Mouse (Mus musculus) forebrain, embryonic 14.5 days (tissue): ENCODE measurements around the gene Unc119. TPM values are rescaled to one million over a fixed set of nuclear protein-coding genes. Genes with fewer than 3 reads are reported as not detected.

Experiments
- ATAC-seq: fragments of 200-750 bp; cut with Nextera tagmentation; 2 replicates; pipeline ENCODE4 v1.8.0; 2017; ENCODE audit warnings: mild to moderate bottlenecking, moderate library complexity
- DNase-seq: peaks from one replicate; pipeline ENCODE4 v3.0.0-alpha.2; 2015; ENCODE audit warnings: low spot score
- H3K27ac ChIP-seq: fragments of 300-500 bp; sonication (generic); 2 replicates; pipeline ENCODE4 v1.5.1; 2014; ENCODE audit warnings: low read depth, mild to moderate bottlenecking, control low read depth, low read length, moderate library complexity
- H3K27me3 ChIP-seq: fragments of 300-500 bp; sonication (generic); replicated peaks from 2 replicates; pipeline ENCODE4 v1.6.1; 2014; ENCODE audit warnings: low read length, control low read depth, mixed read lengths; ENCODE audit not compliant: control insufficient read depth, insufficient read depth
- H3K36me3 ChIP-seq: fragments of 300-500 bp; sonication (generic); 2 replicates; pipeline ENCODE4 v1.6.1; 2014; ENCODE audit warnings: low read length, control low read depth; ENCODE audit not compliant: control insufficient read depth, insufficient read depth
- H3K4me1 ChIP-seq: fragments of 300-500 bp; sonication (generic); 2 replicates; pipeline ENCODE4 v1.6.1; 2014; ENCODE audit warnings: antibody characterized with exemption, low read length, control low read depth; ENCODE audit not compliant: control insufficient read depth, insufficient read depth
- H3K4me2 ChIP-seq: fragments of 300-500 bp; sonication (generic); 2 replicates; pipeline ENCODE4 v1.6.1; 2014; ENCODE audit warnings: mild to moderate bottlenecking, control low read depth, low read length
- H3K4me3 ChIP-seq: fragments of 300-500 bp; sonication (generic); 2 replicates; pipeline ENCODE4 v1.5.1; 2014; ENCODE audit warnings: low read depth, low read length, control low read depth
- H3K9ac ChIP-seq: fragments of 300-500 bp; sonication (generic); 2 replicates; pipeline ENCODE4 v1.6.1; 2014; ENCODE audit warnings: mild to moderate bottlenecking, low read length, control low read depth, moderate library complexity
- H3K9me3 ChIP-seq: fragments of 300-500 bp; sonication (generic); replicated peaks from 2 replicates; pipeline ENCODE4 v1.6.1; 2016; ENCODE audit warnings: low read length, control low read depth, mixed read lengths; ENCODE audit not compliant: control insufficient read depth
- WGBS: fragments of 180-500 bp; shearing (Covaris S2); extraction: QIAGEN DNeasy Blood & Tissue Kit; methylation state at CpG from one replicate; pipeline ENCODE4 v1.1.7; 2014; 5-methylcytosine and 5-hydroxymethylcytosine counted together
- polyA plus RNA-seq: library from polyadenylated mRNA; unstranded; fragments of >200 nt; fragmentation: Nextera tagmentation; extraction: Ambion mirVana; gene quantifications from 2 replicates; pipeline ENCODE4 v1.2.1, GENCODE M21; 2014

Gene Unc119
- polyA plus RNA-seq, 1 experiment from 2014 or later: 72.5 TPM

DNA sequence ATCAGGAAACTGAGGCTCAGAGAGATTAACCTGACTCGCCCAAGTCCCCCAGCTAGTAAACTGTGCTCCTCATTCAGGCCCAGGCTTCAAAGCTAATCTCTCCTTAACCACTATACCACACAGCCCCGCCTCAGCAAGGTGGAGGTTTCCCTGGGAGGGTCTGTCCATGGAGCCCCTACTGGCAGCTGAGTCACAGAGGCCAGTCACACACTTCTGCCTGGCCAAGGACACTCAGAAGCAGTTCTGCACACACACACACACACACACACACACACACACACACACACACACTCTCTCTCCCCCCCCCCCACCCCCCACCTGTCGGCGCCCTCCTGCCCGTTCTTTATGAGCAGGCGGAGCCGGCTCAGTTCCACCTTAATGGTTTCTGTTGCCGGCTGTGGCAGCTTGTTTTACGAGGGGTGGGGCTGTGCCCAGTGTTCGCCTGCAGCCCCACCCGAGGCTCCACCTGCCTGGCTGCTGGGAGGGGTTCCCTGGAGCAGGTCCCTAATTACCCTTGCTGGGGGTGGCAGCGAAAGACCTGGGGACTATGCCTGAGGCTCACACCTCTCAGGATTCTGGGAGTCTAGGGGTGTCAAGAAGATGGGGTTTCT, 34.4 kb downstream of the Unc119 start:
- no peak for DNase-seq
- Histone ChIP-seq H3K9me3 (no peaks in the 10 kb centered on the region), H3K4me3 (no peak overlapping the region), H3K4me1 (no peaks in the 10 kb centered on the region), H3K9ac (no peak overlapping the region), H3K27ac (no peak overlapping the region), H3K27me3 (no peaks in the 10 kb centered on the region), H3K36me3 (no peaks in the 10 kb centered on the region), H3K4me2 (no peak overlapping the region)
- no peak for ATAC-seq
- WGBS: 42% methylated on average over 8 of the region's 12 CpGs

- DNase-seq (peak; percentile 28), ATAC-seq (no peak)
- 59% methylated on average over 4 of the region's 4 CpGs for WGBS
Measured at GRCm38 (mm10) chr11:78380351-78380750, 37.1 kb downstream of the Unc119 start.

DNA sequence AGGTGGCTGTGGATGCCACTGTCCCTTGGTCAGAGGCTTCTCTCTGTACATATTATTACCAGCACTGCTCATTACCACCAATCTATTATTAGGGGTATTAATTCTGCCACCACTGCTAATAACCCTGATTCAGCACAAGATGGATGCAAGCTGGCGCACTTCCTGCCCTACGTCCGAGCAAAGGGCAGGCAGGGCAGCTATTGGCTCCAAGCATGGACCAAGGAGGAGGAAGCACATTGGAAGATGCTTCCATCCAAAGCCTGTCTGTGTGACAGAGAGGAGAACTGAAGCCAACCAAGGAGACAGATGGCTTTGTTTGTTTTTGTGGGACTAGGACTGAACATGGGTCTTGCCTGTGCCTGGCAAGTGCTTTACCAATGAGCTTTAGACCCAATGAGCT, 37.7 kb downstream of the Unc119 start:
- H3K4me3 ChIP-seq: no peak overlapping the region
- no peak overlapping the region for H3K9ac ChIP-seq
- WGBS: 91% methylated on average over 3 of the region's 3 CpGs
- H3K9me3 ChIP-seq: no peaks in the 10 kb centered on the region
- H3K36me3 ChIP-seq: no peaks in the 10 kb centered on the region
- no peak overlapping the region for H3K27ac ChIP-seq
- no peaks in the 10 kb centered on the region for H3K27me3 ChIP-seq
- H3K4me2 ChIP-seq: no peak overlapping the region
- ATAC-seq (no peak), DNase-seq (no peak)
- no peaks in the 10 kb centered on the region for H3K4me1 ChIP-seq

More at GRCm38 (mm10) chr11:78380351-78380750, 37.1 kb downstream of the Unc119 start:
- Histone ChIP-seq H3K27me3 (no peaks in the 10 kb centered on the region), H3K4me2 (no peak overlapping the region), H3K36me3 (no peaks in the 10 kb centered on the region), H3K27ac (no peak overlapping the region), H3K4me1 (no peaks in the 10 kb centered on the region), H3K9me3 (no peaks in the 10 kb centered on the region), H3K9ac (no peak overlapping the region), H3K4me3 (no peak overlapping the region)

DNA sequence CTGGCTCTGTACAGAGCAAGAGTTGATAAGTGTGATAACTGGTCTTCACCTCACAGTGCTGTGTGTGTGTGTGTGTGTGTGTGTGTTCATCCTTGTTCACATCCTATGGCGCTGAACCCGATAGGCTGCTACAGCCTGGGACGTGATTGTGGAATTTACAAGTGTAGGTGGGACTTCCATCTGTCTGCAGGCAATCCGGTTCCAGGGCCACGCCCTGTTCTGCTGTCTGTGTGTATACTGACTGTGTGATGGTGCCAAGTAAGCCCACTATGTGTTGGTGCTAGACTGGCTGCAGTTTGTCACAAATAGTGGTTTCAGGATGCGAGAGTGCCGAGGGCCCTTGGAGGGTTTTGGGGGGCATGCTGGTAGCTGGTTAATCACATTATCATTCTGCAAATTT, 39.0 kb downstream of the Unc119 start:
- Histone ChIP-seq H3K36me3 (no peaks in the 10 kb centered on the region), H3K9me3 (no peaks in the 10 kb centered on the region), H3K4me3 (no peak overlapping the region), H3K27me3 (no peaks in the 10 kb centered on the region), H3K9ac (no peak overlapping the region), H3K27ac (no peak overlapping the region), H3K4me2 (no peak overlapping the region), H3K4me1 (no peaks in the 10 kb centered on the region)
- DNase-seq (no peak), ATAC-seq (no peak)
- 85% methylated on average over 7 of the region's 7 CpGs for WGBS

DNA sequence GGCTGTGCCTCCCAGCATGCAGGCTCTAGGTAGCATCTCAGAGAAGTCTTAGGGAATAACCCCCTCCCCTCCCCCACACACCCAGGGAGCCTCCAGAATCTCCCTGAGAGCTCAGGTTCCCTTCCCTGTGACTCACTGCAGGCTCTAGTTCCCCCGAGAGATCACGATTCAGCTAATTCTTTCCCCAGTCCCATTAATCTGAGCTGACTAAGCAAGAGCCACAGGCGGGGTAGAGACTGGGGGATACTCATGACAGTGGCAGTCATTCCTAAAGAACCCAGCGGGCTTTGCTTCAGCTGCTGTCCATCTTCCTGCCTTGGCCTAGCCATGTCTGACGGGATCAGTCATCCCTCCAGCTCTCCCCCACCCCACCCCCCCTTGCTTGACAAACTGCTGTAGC, 39.4 kb downstream of the Unc119 start:
- 34% methylated on average over 5 of the region's 5 CpGs for WGBS
- Histone ChIP-seq H3K4me1 (no peaks in the 10 kb centered on the region), H3K36me3 (no peaks in the 10 kb centered on the region), H3K9me3 (no peaks in the 10 kb centered on the region), H3K4me2 (no peak overlapping the region), H3K27ac (no peak overlapping the region), H3K27me3 (no peaks in the 10 kb centered on the region), H3K4me3 (no peak overlapping the region), H3K9ac (no peak overlapping the region)
- ATAC-seq (no peak), DNase-seq (no peak)

DNA sequence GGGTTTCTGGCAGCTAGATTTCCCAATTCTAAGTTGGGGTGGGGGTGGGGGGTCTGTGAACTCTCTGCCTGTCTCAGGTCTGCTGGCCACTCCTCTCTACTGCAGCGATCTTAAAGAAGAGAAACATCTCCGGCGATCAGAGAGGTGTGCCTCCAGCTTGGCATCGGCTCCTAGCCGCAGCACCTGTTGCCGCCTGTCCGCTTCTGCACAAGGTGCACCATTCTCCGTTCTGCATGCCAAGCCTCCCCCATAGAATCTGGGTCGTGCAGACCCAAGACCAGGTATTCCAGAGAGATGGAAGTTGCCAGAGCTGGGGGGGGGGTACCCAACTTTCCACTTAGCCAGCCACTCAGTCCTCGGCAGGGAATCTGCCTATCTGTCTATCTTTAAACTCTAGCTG, 42.5 kb downstream of the Unc119 start:
- WGBS: 90% methylated on average over 10 of the region's 10 CpGs
- ATAC-seq: no peak
- no peaks in the 10 kb centered on the region for H3K4me1 ChIP-seq
- H3K36me3 ChIP-seq: no peaks in the 10 kb centered on the region
- no peaks in the 10 kb centered on the region for H3K9me3 ChIP-seq
- no peak overlapping the region for H3K4me3 ChIP-seq
- no peak overlapping the region for H3K4me2 ChIP-seq
- H3K27me3 ChIP-seq: no peaks in the 10 kb centered on the region
- no peak for DNase-seq
- H3K27ac ChIP-seq: no peak overlapping the region
- no peak overlapping the region for H3K9ac ChIP-seq

DNA sequence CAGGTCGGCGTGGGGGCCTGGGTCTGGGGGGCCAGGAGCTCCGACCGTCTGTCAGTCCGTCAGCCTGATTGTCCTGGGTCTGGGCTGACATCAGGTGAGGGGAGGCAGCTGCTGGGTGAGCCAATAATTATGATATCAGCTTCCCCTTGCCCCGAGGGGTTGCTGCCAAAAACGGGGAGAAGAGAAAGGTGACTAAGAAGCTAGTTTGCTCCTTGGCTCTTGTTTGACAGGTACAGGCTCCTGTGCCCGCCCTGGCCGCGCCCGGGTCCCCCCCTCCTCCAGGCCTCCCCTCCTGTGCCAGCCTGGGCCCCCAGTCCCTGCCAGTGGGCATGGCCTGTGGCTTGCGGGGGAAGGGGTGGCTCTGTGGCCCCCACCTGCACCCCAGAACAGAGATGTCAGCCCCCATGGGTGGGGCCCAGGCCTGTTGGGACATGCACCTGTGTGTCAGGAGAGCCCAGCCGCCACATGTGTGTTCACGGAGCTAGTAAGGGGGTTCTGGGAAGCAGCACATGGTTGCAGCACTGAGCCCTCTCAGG, 43.3 kb downstream of the Unc119 start, which contains the start of gene Foxn1:
Gene Foxn1, minus strand, starts transcription at position 51 of the 536 bp plus-strand sequence.
- Histone ChIP-seq H3K4me1 (no peaks in the 10 kb centered on the region), H3K27me3 (no peaks in the 10 kb centered on the region), H3K36me3 (no peaks in the 10 kb centered on the region), H3K4me2 (no peak within 1 kb of the TSS), H3K27ac (no peak within 1 kb of the TSS), H3K4me3 (no peak within 1 kb of the TSS), H3K9me3 (no peaks in the 10 kb centered on the region), H3K9ac (no peak within 1 kb of the TSS)
- 80% methylated on average over 14 of the region's 14 CpGs for WGBS
- no peak for ATAC-seq
- no peak for DNase-seq

DNA sequence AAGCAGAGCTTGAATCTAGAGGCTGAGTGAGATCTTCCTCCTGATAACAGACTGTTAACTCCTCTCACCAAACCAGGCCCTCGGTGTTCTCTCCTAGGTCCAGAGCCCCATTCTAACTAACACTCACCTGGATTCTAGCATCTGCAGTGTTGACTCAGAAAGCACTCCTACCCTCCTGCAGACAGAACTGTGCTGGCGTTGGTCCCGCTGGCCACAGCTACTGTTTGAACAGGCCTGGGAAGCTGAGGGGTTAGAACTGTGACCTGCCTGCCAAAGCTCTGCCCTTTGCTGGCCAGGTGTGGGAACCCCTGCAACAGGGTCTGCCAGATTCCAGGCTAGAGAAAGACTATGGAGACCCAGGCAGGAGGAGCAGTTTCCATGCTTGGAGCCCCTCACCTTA, 49.4 kb downstream of the Unc119 start:
- no peaks in the 10 kb centered on the region for H3K9me3 ChIP-seq
- H3K27ac ChIP-seq: no peak overlapping the region
- DNase-seq: no peak
- H3K4me3 ChIP-seq: no peak overlapping the region
- no peak for ATAC-seq
- no peaks in the 10 kb centered on the region for H3K27me3 ChIP-seq
- no peaks in the 10 kb centered on the region for H3K4me1 ChIP-seq
- WGBS: 84% methylated on average over 3 of the region's 3 CpGs
- H3K4me2 ChIP-seq: no peak overlapping the region
- H3K36me3 ChIP-seq: no peaks in the 10 kb centered on the region
- H3K9ac ChIP-seq: no peak overlapping the region

- Histone ChIP-seq H3K36me3 (no peaks in the 10 kb centered on the region), H3K4me3 (no peak overlapping the region), H3K27me3 (no peaks in the 10 kb centered on the region), H3K27ac (no peak overlapping the region), H3K4me1 (no peaks in the 10 kb centered on the region), H3K9ac (peak overlapping the region; percentile 3; the same call in 1 of the 2 replicates), H3K9me3 (no peaks in the 10 kb centered on the region), H3K4me2 (peak overlapping the region; percentile 27)
- no peak for DNase-seq
- no peak for ATAC-seq
- WGBS: 34% methylated on average over 11 of the region's 11 CpGs
Measured at GRCm38 (mm10) chr11:78396950-78397349, 53.7 kb downstream of the Unc119 start.
